Comparison of ENCODE assay signal across 24 mouse cellular contexts in the genomic region with DNA sequence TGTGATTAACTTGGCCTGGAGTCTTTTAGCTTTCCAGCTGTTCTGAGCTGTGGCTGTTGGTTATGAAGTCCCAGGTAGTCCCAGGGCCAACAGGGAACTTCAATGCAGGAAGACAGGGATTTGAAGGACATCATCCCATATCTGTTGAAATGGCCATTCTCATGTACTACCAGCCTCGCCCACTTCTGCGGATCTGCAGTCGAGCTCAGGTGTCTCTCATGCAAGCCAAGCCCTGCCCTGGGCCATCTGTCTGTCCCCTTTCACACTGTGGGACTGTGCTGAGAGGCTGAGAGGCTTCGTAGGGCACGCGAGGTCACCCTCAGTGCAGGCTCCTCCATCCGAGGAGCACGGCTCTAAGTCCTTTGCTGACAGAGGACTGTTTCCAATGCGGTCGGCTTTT. TPM values are rescaled to one million over a fixed set of nuclear protein-coding genes. Genes with fewer than 3 reads are reported as not detected.
DNase-seq lines count a peak whose midpoint lies in the region; ATAC-seq and TF ChIP-seq lines count a peak whose summit lies in the region.
"Had no signal": no experiment of that assay in that cellular context is flagged by ENCODE, and none has a peak within 500 bp of the region (broad histone marks: within the 10 kb centered on the region; RNA-seq: fewer than 3 reads in every experiment).

No protein-coding gene starts in this region.

- H3K27ac ChIP-seq in hindbrain, embryonic 12.5 days, result no peak overlapping the region
- no peak overlapping the region for H3K27ac ChIP-seq in lung, postnatal 0 days (ENCODE audit: low read length)
- H3K27ac ChIP-seq: forebrain, embryonic 13.5 days; hindbrain, embryonic 15.5 days; kidney, embryonic 15.5 days; layer of hippocampus, adult 2 months; limb, embryonic 13.5 days; lung, embryonic 15.5 days had no signal

- no peak overlapping the region for H3K9ac ChIP-seq in hindbrain, embryonic 12.5 days
- no peak overlapping the region for H3K9ac ChIP-seq in lung, postnatal 0 days (replicated peaks; ENCODE audit: low read depth)
- H3K9ac ChIP-seq: forebrain, embryonic 13.5 days; hindbrain, embryonic 15.5 days; kidney, embryonic 15.5 days; limb, embryonic 13.5 days; lung, embryonic 15.5 days had no signal

- TF ChIP-seq EP300 in lung, postnatal 0 days (IDR thresholded peaks at IDR 0.05), result no peak

- H3K27me3 ChIP-seq in hindbrain, embryonic 12.5 days, result no peaks in the 10 kb centered on the region
- H3K27me3 ChIP-seq in lung, postnatal 0 days (replicated peaks; ENCODE audit: insufficient read depth, low read length), result no peaks in the 10 kb centered on the region
- H3K27me3 ChIP-seq: forebrain, embryonic 13.5 days; hindbrain, embryonic 15.5 days; kidney, embryonic 15.5 days; limb, embryonic 13.5 days; lung, embryonic 15.5 days had no signal

- WGBS in hindbrain, embryonic 12.5 days, result 90% methylated on average over 10 of the region's 10 CpGs
- WGBS in lung, postnatal 0 days, result 85% methylated on average over 10 of the region's 10 CpGs

- no peak for TF ChIP-seq CTCF in lung, postnatal 0 days (IDR thresholded peaks at IDR 0.05)

- H3K4me2 ChIP-seq in hindbrain, embryonic 12.5 days (replicated peaks), result no peak overlapping the region
- no peak overlapping the region for H3K4me2 ChIP-seq in lung, postnatal 0 days (replicated peaks; ENCODE audit: low read depth, low read length)
- H3K4me2 ChIP-seq: forebrain, embryonic 13.5 days; heart, embryonic 11.5 days; hindbrain, embryonic 15.5 days; kidney, embryonic 15.5 days; limb, embryonic 13.5 days; liver, embryonic 11.5 days; lung, embryonic 15.5 days; midbrain, embryonic 11.5 days had no signal

- H3K4me1 ChIP-seq in hindbrain, embryonic 12.5 days, result no peaks in the 10 kb centered on the region
- H3K4me1 ChIP-seq in lung, postnatal 0 days (ENCODE audit: insufficient read depth, low read depth, low read length), result no peaks in the 10 kb centered on the region
- H3K4me1 ChIP-seq: forebrain, embryonic 13.5 days; hindbrain, embryonic 15.5 days; kidney, embryonic 15.5 days; limb, embryonic 13.5 days; lung, embryonic 15.5 days had no signal

- H3K9me3 ChIP-seq in hindbrain, embryonic 12.5 days (replicated peaks), result no peaks in the 10 kb centered on the region
- no peaks in the 10 kb centered on the region for H3K9me3 ChIP-seq in lung, postnatal 0 days (ENCODE audit: low read length)
- H3K9me3 ChIP-seq: forebrain, embryonic 13.5 days; G1E; hindbrain, embryonic 15.5 days; kidney, embryonic 15.5 days; limb, embryonic 13.5 days; lung, embryonic 15.5 days had no signal

- no peak for DNase-seq in cerebellum, postnatal 4 days (ENCODE audit: low spot score in 2 of 2)
- DNase-seq in brain, adult 2 months (ENCODE audit: low read depth, low spot score), result peak; percentile 74
- peak; percentile 33 for DNase-seq in cerebellum, adult 8-10 months
- peak; percentile 55 to 71 for DNase-seq in cerebellum, postnatal 25 days
- no peak for DNase-seq in lung, postnatal 0 days (ENCODE audit: low spot score)
- DNase-seq: adrenal gland, adult 8-10 months; gastrocnemius, postnatal 14 days; kidney, adult 11 months; kidney, postnatal 36 days; lung, postnatal 36 days had no signal

- peak; percentile 66 for ATAC-seq in cerebellum, adult (ENCODE audit: insufficient number of reproducible peaks, low FRiP score, low TSS enrichment)
- no peak for ATAC-seq in hindbrain, embryonic 12.5 days (ENCODE audit: low FRiP score)
- no peak for ATAC-seq in lung, postnatal 0 days
- ATAC-seq: forebrain, embryonic 13.5 days; inflammation-experienced regulatory T-cells, adult 6 months; midbrain, embryonic 16.5 days had no signal

- peaks cover 67% of the 10 kb centered on the region for H3K36me3 ChIP-seq in hindbrain, embryonic 12.5 days
- peaks cover 28% of the 10 kb centered on the region for H3K36me3 ChIP-seq in lung, postnatal 0 days (ENCODE audit: insufficient read depth, low read length)

- H3K4me3 ChIP-seq in hindbrain, embryonic 12.5 days, result no peak overlapping the region
- no peak overlapping the region for H3K4me3 ChIP-seq in lung, postnatal 0 days (ENCODE audit: low read depth, low read length)
- H3K4me3 ChIP-seq: forebrain, embryonic 13.5 days; hindbrain, embryonic 15.5 days; kidney, embryonic 15.5 days; layer of hippocampus, adult 2 months; limb, embryonic 13.5 days; lung, embryonic 15.5 days had no signal

RNA-seq across cellular contexts. Expression of gene Snrnp27, which starts 11.9 kb away (rescaled TPM):
- 115 and 125 TPM in 2 replicates for polyA plus RNA-seq in hindbrain, embryonic 12.5 days (2016; fragmentation: Nextera tagmentation; extraction: Ambion mirVana)
- 91.2 and 95.5 TPM in 2 replicates for polyA plus RNA-seq in lung, postnatal 0 days (2015; fragmentation: Nextera tagmentation; extraction: Ambion mirVana)

RNA-seq across cellular contexts. Expression of gene Mxd1, which starts 27.3 kb away (rescaled TPM):
- polyA plus RNA-seq in hindbrain, embryonic 12.5 days (2016; fragmentation: Nextera tagmentation; extraction: Ambion mirVana), result 30.1 and 30.4 TPM in 2 replicates
- polyA plus RNA-seq in lung, postnatal 0 days (2015; fragmentation: Nextera tagmentation; extraction: Ambion mirVana), result 16.4 and 17.2 TPM in 2 replicates

RNA-seq across cellular contexts. Expression of gene Gmcl1, which starts 37.0 kb away (rescaled TPM):
- 63.9 and 64.4 TPM in 2 replicates for polyA plus RNA-seq in hindbrain, embryonic 12.5 days (2016; fragmentation: Nextera tagmentation; extraction: Ambion mirVana)
- 12.2 and 17.7 TPM in 2 replicates for polyA plus RNA-seq in lung, postnatal 0 days (2015; fragmentation: Nextera tagmentation; extraction: Ambion mirVana)

Comparison
In these comparisons a context has a peak if more than half of its experiments do, and no peak if none do; other contexts are left out.
1. DNase-seq: peak in brain, adult 2 months (single experiment), cerebellum, adult 8-10 months (single experiment) and cerebellum, postnatal 25 days (2 of 2); none in cerebellum, postnatal 4 days (0 of 2) and lung, postnatal 0 days (single experiment).